Mouse (Mus musculus) midbrain, embryonic 15.5 days (tissue): ENCODE measurements around the gene Psme2b. TPM values are rescaled to one million over a fixed set of nuclear protein-coding genes. Genes with fewer than 3 reads are reported as not detected.

ENCODE experiments used
- polyA plus RNA-seq: library from polyadenylated mRNA; unstranded; fragments of >200 nt; fragmentation: Nextera tagmentation; extraction: Ambion mirVana; gene quantifications from 2 replicates; pipeline ENCODE4 v1.2.1, GENCODE M21; 2015

The Psme2b gene
- polyA plus RNA-seq, 1 experiment from 2014 or later = 1.3 TPM

Other genes with a start within 250 kb of the Psme2b start
- 365 and 382 TPM in 2 replicates for gene Rack1, start 145.9 kb downstream of the Psme2b start, polyA plus RNA-seq
- gene Trim41, start 128.8 kb downstream of the Psme2b start, polyA plus RNA-seq = 7.3 and 7.9 TPM in 2 replicates
- gene Trim7, start 120.0 kb downstream of the Psme2b start, polyA plus RNA-seq = 2.3 and 2.6 TPM in 2 replicates
- gene Gm12184, start 119.5 kb downstream of the Psme2b start, polyA plus RNA-seq = 2.6 and 4.0 TPM in 2 replicates
- 2.3 and 4.6 TPM in 2 replicates for gene Irgm1, start 74.5 kb downstream of the Psme2b start, polyA plus RNA-seq
- 0.05 and 0.45 TPM in 2 replicates for gene Gm5431, start 44.0 kb downstream of the Psme2b start, polyA plus RNA-seq
- not detected in 2 replicates for gene Olfr56, start 32.7 kb upstream of the Psme2b start, polyA plus RNA-seq
- gene 9930111J21Rik1, start 33.2 kb upstream of the Psme2b start, polyA plus RNA-seq = 0.33 and 0.37 TPM in 2 replicates
- gene Gm12185, start 46.0 kb upstream of the Psme2b start, polyA plus RNA-seq = not detected in 2 replicates
- not detected in 2 replicates for gene Tgtp1, start 48.0 kb upstream of the Psme2b start, polyA plus RNA-seq
- gene 9930111J21Rik2, start 105.1 kb upstream of the Psme2b start, polyA plus RNA-seq = 0.37 and 0.38 TPM in 2 replicates
- 0.68 TPM in 1 of 2 replicates, not detected in the other for gene Tgtp2, start 118.0 kb upstream of the Psme2b start, polyA plus RNA-seq
- 0.35 and 0.56 TPM in 2 replicates for gene Ifi47, start 130.4 kb upstream of the Psme2b start, polyA plus RNA-seq
- gene Olfr1396, start 168.7 kb upstream of the Psme2b start, polyA plus RNA-seq = 0.11 TPM in 1 of 2 replicates, not detected in the other
- not detected in 2 replicates for gene Olfr1395, start 196.1 kb upstream of the Psme2b start, polyA plus RNA-seq
- gene Olfr1394, start 208.2 kb upstream of the Psme2b start, polyA plus RNA-seq = not detected in 2 replicates
- gene Btnl9, start 241.0 kb upstream of the Psme2b start, polyA plus RNA-seq = 0.09 and 0.15 TPM in 2 replicates